Mouse (Mus musculus): ENCODE measurements at regions not wholly inside any gene's neighbourhood (a gene's known extent, or its start where the extent isn't known, plus 50 kb on each side); places are given as distances from the start of the nearest gene placed in this dataset.
A peak's percentile ranks its signal among the peaks of the same experiment; 100 is the strongest.
"Not testable (repeated sequence)": the region's sequence is repeated elsewhere in the genome, so short reads cannot be mapped to it uniquely, and the experiment has no call there.

DNA sequence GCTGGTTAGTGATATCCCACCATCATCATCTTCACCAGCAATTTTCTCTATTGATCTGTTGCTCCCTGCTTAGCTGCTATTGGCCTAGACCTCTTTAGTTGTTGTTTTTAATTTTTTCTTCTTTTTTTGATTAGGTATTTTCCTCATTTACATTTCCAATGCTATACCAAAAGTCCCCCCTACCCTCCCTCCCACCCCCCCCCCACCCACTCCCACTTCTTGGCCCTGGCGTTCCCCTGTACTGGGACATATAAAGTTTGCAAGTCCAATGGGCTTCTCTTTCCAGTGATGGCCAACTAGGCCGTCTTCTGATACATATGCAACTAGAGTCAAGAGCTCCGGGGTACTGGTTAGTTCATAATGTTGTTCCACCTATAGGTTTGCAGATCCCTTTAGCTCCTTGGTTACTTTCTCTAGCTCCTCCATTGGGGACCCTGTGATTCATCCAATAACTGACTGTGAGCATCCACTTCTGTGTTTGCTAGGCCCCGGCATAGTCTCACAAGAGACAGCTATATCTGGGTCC lies 386.7 kb upstream of the Pcdh10 start:
- WGBS = 84% methylated on average over 4 of the region's 4 CpGs
- H3K27ac ChIP-seq (ENCODE audit: low read depth); H3K4me1 ChIP-seq (replicated peaks; ENCODE audit: control insufficient read depth, insufficient read depth, low read length): not testable (repeated sequence)

More for the DNA sequence above, 386.7 kb upstream of the Pcdh10 start:
- not testable (repeated sequence) for H3K4me2 ChIP-seq (ENCODE audit: low read length); H3K36me3 ChIP-seq (ENCODE audit: control insufficient read depth, insufficient read depth, low read length); H3K4me3 ChIP-seq (ENCODE audit: low read depth, low read length); H3K9ac ChIP-seq (ENCODE audit: low read length); H3K9me3 ChIP-seq (ENCODE audit: control insufficient read depth, low read length); DNase-seq (ENCODE audit: low spot score); H3K27me3 ChIP-seq (replicated peaks; ENCODE audit: control insufficient read depth, insufficient read depth, low read length)
- peak; percentile 82 for ATAC-seq (replicated peaks; ENCODE audit: low FRiP score, low TSS enrichment, low read depth)
